ENCODE assay signal across 8 mouse cellular contexts in genomic region chr3:102011318-102012075, GRCm38 (mm10). TPM values are rescaled to one million over a fixed set of nuclear protein-coding genes. Genes with fewer than 3 reads are reported as not detected.
A peak's percentile ranks its signal among the peaks of the same experiment; 100 is the strongest.
DNase-seq lines count a peak whose midpoint lies in the region; ATAC-seq lines count a peak whose summit lies in the region.

No protein-coding gene starts in this region.

- peak overlapping the region; percentile 49 for H3K4me2 ChIP-seq in midbrain, embryonic 11.5 days

- peak overlapping the region; percentile 79 for H3K9ac ChIP-seq in midbrain, embryonic 11.5 days (ENCODE audit: low read length)

- peaks cover 33% of the 10 kb centered on the region for H3K4me1 ChIP-seq in hindbrain, embryonic 10.5 days (replicated peaks)
- H3K4me1 ChIP-seq in midbrain, embryonic 11.5 days (ENCODE audit: control insufficient read depth, insufficient read depth, low read length) = peaks cover 12% of the 10 kb centered on the region

- under 1% methylated on average over 48 of the region's 48 CpGs for WGBS in hindbrain, embryonic 10.5 days
- whole genome bisulfite sequencing in midbrain, embryonic 11.5 days = under 1% methylated on average over 48 of the region's 48 CpGs

- H3K27ac ChIP-seq in hindbrain, embryonic 10.5 days = peak overlapping the region; percentile 94
- H3K27ac ChIP-seq in midbrain, embryonic 11.5 days (ENCODE audit: low read depth, low read length) = peak overlapping the region; percentile 94

- H3K36me3 ChIP-seq in hindbrain, embryonic 10.5 days = peaks cover 7% of the 10 kb centered on the region; the same call in 1 of the 2 replicates
- H3K36me3 ChIP-seq in midbrain, embryonic 11.5 days (ENCODE audit: control insufficient read depth, insufficient read depth, low read length) = no peaks in the 10 kb centered on the region

- peak; percentile 53 for DNase-seq in embryo, embryonic 10 days (ENCODE audit: low spot score)
- DNase-seq in embryo, embryonic 9.5 days (ENCODE audit: extremely low spot score) = no peak
- peak; percentile 19 for DNase-seq in right cerebral cortex, postnatal 4 days
- DNase-seq in right cerebral cortex, postnatal 14 days = no peak
- no peak for DNase-seq in hindbrain, embryonic 10.5 days (ENCODE audit: low spot score)
- DNase-seq in midbrain, embryonic 11.5 days (ENCODE audit: low spot score, missing footprints) = peak; percentile 97
- DNase-seq in MN1 (ENCODE audit: low spot score) = no peak
- no peak for DNase-seq in urinary bladder, postnatal 10 days (ENCODE audit: low spot score)

- H3K9me3 ChIP-seq in hindbrain, embryonic 10.5 days = no peaks in the 10 kb centered on the region
- no peaks in the 10 kb centered on the region for H3K9me3 ChIP-seq in midbrain, embryonic 11.5 days (ENCODE audit: control insufficient read depth, low read length)

- H3K4me3 ChIP-seq in hindbrain, embryonic 10.5 days = peak overlapping the region; percentile 59
- H3K4me3 ChIP-seq in midbrain, embryonic 11.5 days (ENCODE audit: low read depth, low read length) = peak overlapping the region; percentile 48

- ATAC-seq in midbrain, embryonic 11.5 days (ENCODE audit: low FRiP score) = peak; percentile 75

- peaks cover 91% of the 10 kb centered on the region for H3K27me3 ChIP-seq in hindbrain, embryonic 10.5 days (ENCODE audit: insufficient read depth, poor library complexity, severe bottlenecking)
- H3K27me3 ChIP-seq in midbrain, embryonic 11.5 days (ENCODE audit: control insufficient read depth, insufficient read depth, low read length) = peaks cover 45% of the 10 kb centered on the region

RNA-seq across cellular contexts. Expression of gene Nhlh2, which starts 1.6 kb away (rescaled TPM):
- 64.1 and 152 TPM in 2 replicates for polyA plus RNA-seq in hindbrain, embryonic 10.5 days (2016; fragmentation: Nextera tagmentation; extraction: Ambion mirVana)
- 100 and 112 TPM in 2 replicates for polyA plus RNA-seq in midbrain, embryonic 11.5 days (2014; fragmentation: Nextera tagmentation; extraction: Ambion mirVana)

Comparison
In these comparisons a context has a peak if more than half of its experiments do, and no peak if none do; other contexts are left out.
1. DNase-seq: peak in embryo, embryonic 10 days (single experiment), right cerebral cortex, postnatal 4 days (single experiment) and midbrain, embryonic 11.5 days (single experiment); none in embryo, embryonic 9.5 days (single experiment), right cerebral cortex, postnatal 14 days (single experiment), hindbrain, embryonic 10.5 days (single experiment), MN1 (single experiment) and urinary bladder, postnatal 10 days (single experiment).